Mouse (Mus musculus): ENCODE data around the gene E130208F15Rik. TPM values are rescaled to one million over a fixed set of nuclear protein-coding genes. Genes with fewer than 3 reads are reported as not detected.
A peak's percentile ranks its signal among the peaks of the same experiment; 100 is the strongest.

The E130208F15Rik gene
- polyA plus RNA-seq, 1 experiment, result 0.28 TPM

GRCm38 (mm10) chr7:30282740-30283139 lies 38.8 kb upstream of the E130208F15Rik start:
- no peak for TF ChIP-seq CTCF (IDR thresholded peaks at IDR 0.05; ENCODE audit: control insufficient read depth, insufficient read depth, insufficient replicate concordance, low read depth, low read length)
- no peak for TF ChIP-seq POLR2A (IDR thresholded peaks at IDR 0.05; ENCODE audit: control insufficient read depth, low read depth, low read length)
- H3K4me1 ChIP-seq (ENCODE audit: control insufficient read depth, insufficient read depth, low read length), result peaks cover 9% of the 10 kb centered on the region
- H3K27me3 ChIP-seq (ENCODE audit: control insufficient read depth, insufficient read depth, low read length), result no peaks in the 10 kb centered on the region
- peaks cover 1% of the 10 kb centered on the region; the same call in 1 of the 2 replicates for H3K36me3 ChIP-seq (ENCODE audit: control insufficient read depth, insufficient read depth, low read length)
- H3K27ac ChIP-seq (ENCODE audit: control insufficient read depth, insufficient read depth, low read depth, low read length), result no peak overlapping the region
- H3K4me3 ChIP-seq (ENCODE audit: control insufficient read depth, low read depth, low read length), result no peak overlapping the region

- H3K4me3 ChIP-seq (ENCODE audit: control insufficient read depth, low read depth, low read length), result no peak overlapping the region
- H3K36me3 ChIP-seq (ENCODE audit: control insufficient read depth, insufficient read depth, low read length), result no peaks in the 10 kb centered on the region
- peaks cover 12% of the 10 kb centered on the region for H3K4me1 ChIP-seq (ENCODE audit: control insufficient read depth, insufficient read depth, low read length)
- TF ChIP-seq POLR2A (IDR thresholded peaks at IDR 0.05; ENCODE audit: control insufficient read depth, low read depth, low read length), result no peak
- no peak for TF ChIP-seq CTCF (IDR thresholded peaks at IDR 0.05; ENCODE audit: control insufficient read depth, insufficient read depth, insufficient replicate concordance, low read depth, low read length)
- no peak overlapping the region for H3K27ac ChIP-seq (ENCODE audit: control insufficient read depth, insufficient read depth, low read depth, low read length)
- H3K27me3 ChIP-seq (ENCODE audit: control insufficient read depth, insufficient read depth, low read length), result no peaks in the 10 kb centered on the region
Observed at GRCm38 (mm10) chr7:30286701-30287410, 34.7 kb upstream of the E130208F15Rik start.

GRCm38 (mm10) chr7:30288046-30288445 lies 33.5 kb upstream of the E130208F15Rik start:
- Histone ChIP-seq H3K27ac (ENCODE audit: control insufficient read depth, insufficient read depth, low read depth, low read length) (no peak overlapping the region), H3K4me1 (ENCODE audit: control insufficient read depth, insufficient read depth, low read length) (peaks cover 15% of the 10 kb centered on the region), H3K27me3 (ENCODE audit: control insufficient read depth, insufficient read depth, low read length) (no peaks in the 10 kb centered on the region), H3K4me3 (ENCODE audit: control insufficient read depth, low read depth, low read length) (no peak overlapping the region), H3K36me3 (ENCODE audit: control insufficient read depth, insufficient read depth, low read length) (no peaks in the 10 kb centered on the region)
- no peak for TF ChIP-seq POLR2A (IDR thresholded peaks at IDR 0.05; ENCODE audit: control insufficient read depth, low read depth, low read length)
- no peak for TF ChIP-seq CTCF (IDR thresholded peaks at IDR 0.05; ENCODE audit: control insufficient read depth, insufficient read depth, insufficient replicate concordance, low read depth, low read length)

GRCm38 (mm10) chr7:30289071-30289713 lies 32.3 kb upstream of the E130208F15Rik start:
- H3K27ac ChIP-seq (ENCODE audit: control insufficient read depth, insufficient read depth, low read depth, low read length), result no peak overlapping the region
- H3K4me1 ChIP-seq (ENCODE audit: control insufficient read depth, insufficient read depth, low read length), result peaks cover 15% of the 10 kb centered on the region
- H3K27me3 ChIP-seq (ENCODE audit: control insufficient read depth, insufficient read depth, low read length), result no peaks in the 10 kb centered on the region
- H3K36me3 ChIP-seq (ENCODE audit: control insufficient read depth, insufficient read depth, low read length), result no peaks in the 10 kb centered on the region
- TF ChIP-seq CTCF (IDR thresholded peaks at IDR 0.05; ENCODE audit: control insufficient read depth, insufficient read depth, insufficient replicate concordance, low read depth, low read length), result no peak
- no peak for TF ChIP-seq POLR2A (IDR thresholded peaks at IDR 0.05; ENCODE audit: control insufficient read depth, low read depth, low read length)
- H3K4me3 ChIP-seq (ENCODE audit: control insufficient read depth, low read depth, low read length), result no peak overlapping the region

- no peak overlapping the region for H3K4me3 ChIP-seq (ENCODE audit: control insufficient read depth, low read depth, low read length)
- TF ChIP-seq POLR2A (IDR thresholded peaks at IDR 0.05; ENCODE audit: control insufficient read depth, low read depth, low read length) (no peak), CTCF (IDR thresholded peaks at IDR 0.05; ENCODE audit: control insufficient read depth, insufficient read depth, insufficient replicate concordance, low read depth, low read length) (no peak)
Observed at GRCm38 (mm10) chr7:30289714-30290399, 31.7 kb upstream of the E130208F15Rik start.

GRCm38 (mm10) chr7:30291215-30292131 lies 30.1 kb upstream of the E130208F15Rik start, which contains the start of gene Clip3:
TSS of gene Clip3 (plus strand) at chr7:30291728.
- no peaks in the 10 kb centered on the region for H3K27me3 ChIP-seq (ENCODE audit: control insufficient read depth, insufficient read depth, low read length)
- H3K4me3 ChIP-seq (ENCODE audit: control insufficient read depth, low read depth, low read length), result peak within 1 kb of the TSS; percentile 89
- peaks cover 15% of the 10 kb centered on the region for H3K4me1 ChIP-seq (ENCODE audit: control insufficient read depth, insufficient read depth, low read length)
- TF ChIP-seq CTCF (IDR thresholded peaks at IDR 0.05; ENCODE audit: control insufficient read depth, insufficient read depth, insufficient replicate concordance, low read depth, low read length), result no peak
- TF ChIP-seq POLR2A (IDR thresholded peaks at IDR 0.05; ENCODE audit: control insufficient read depth, low read depth, low read length), result peak; percentile 36
- no peaks in the 10 kb centered on the region for H3K36me3 ChIP-seq (ENCODE audit: control insufficient read depth, insufficient read depth, low read length)
- H3K27ac ChIP-seq (ENCODE audit: control insufficient read depth, insufficient read depth, low read depth, low read length), result peak within 1 kb of the TSS; percentile 15; the same call in 1 of the 2 replicates

More at GRCm38 (mm10) chr7:30289714-30290399, 31.7 kb upstream of the E130208F15Rik start:
- Histone ChIP-seq H3K36me3 (ENCODE audit: control insufficient read depth, insufficient read depth, low read length) (no peaks in the 10 kb centered on the region), H3K27ac (ENCODE audit: control insufficient read depth, insufficient read depth, low read depth, low read length) (no peak overlapping the region), H3K4me1 (ENCODE audit: control insufficient read depth, insufficient read depth, low read length) (peaks cover 15% of the 10 kb centered on the region), H3K27me3 (ENCODE audit: control insufficient read depth, insufficient read depth, low read length) (no peaks in the 10 kb centered on the region)
